Comparison of ENCODE assay signal across 17 mouse cellular contexts in genomic region chr5:139827593-139827992, GRCm38 (mm10). TPM values are rescaled to one million over a fixed set of nuclear protein-coding genes. Genes with fewer than 3 reads are reported as not detected.
DNase-seq lines count a peak whose midpoint lies in the region; ATAC-seq and TF ChIP-seq lines count a peak whose summit lies in the region.
"Had no signal": no experiment of that assay in that cellular context is flagged by ENCODE, and none has a peak within 500 bp of the region (broad histone marks: within the 10 kb centered on the region; RNA-seq: fewer than 3 reads in every experiment).

No protein-coding gene starts in this region.

- peaks cover 14% of the 10 kb centered on the region for H3K4me1 ChIP-seq in liver, adult 2 months (ENCODE audit: control insufficient read depth, insufficient read depth, low read length)
- peaks cover 13% of the 10 kb centered on the region for H3K4me1 ChIP-seq in liver, embryonic 11.5 days (replicated peaks; ENCODE audit: control insufficient read depth, insufficient read depth, low read length)
- peaks cover 15% of the 10 kb centered on the region for H3K4me1 ChIP-seq in kidney, embryonic 15.5 days

- no peak overlapping the region for H3K4me3 ChIP-seq in liver, adult 2 months (ENCODE audit: insufficient read depth, low read depth, low read length)
- H3K4me3 ChIP-seq in liver, embryonic 11.5 days (ENCODE audit: low read depth, low read length): no peak overlapping the region
- H3K4me3 ChIP-seq in kidney, embryonic 15.5 days (replicated peaks): no peak overlapping the region

- no peak for ATAC-seq in CD4-positive, CD25-positive, alpha-beta regulatory T cell, adult 4 months
- no peak for ATAC-seq in liver, embryonic 11.5 days (replicated peaks; ENCODE audit: low FRiP score)
- ATAC-seq in activated CD4-positive, CD25-positive, alpha-beta regulatory T cell, adult 4 months: no peak
- no peak for ATAC-seq in kidney, embryonic 15.5 days (replicated peaks; ENCODE audit: low FRiP score)

- no peaks in the 10 kb centered on the region for H3K27me3 ChIP-seq in liver, adult 2 months (ENCODE audit: control insufficient read depth, insufficient read depth, low read length)
- no peaks in the 10 kb centered on the region for H3K27me3 ChIP-seq in liver, embryonic 11.5 days (replicated peaks; ENCODE audit: control insufficient read depth, insufficient read depth, low read length)
- H3K27me3 ChIP-seq in kidney, embryonic 15.5 days: no peaks in the 10 kb centered on the region
- H3K27me3 ChIP-seq: lung, embryonic 15.5 days had no signal

- no peak overlapping the region for H3K9ac ChIP-seq in liver, adult 2 months (ENCODE audit: low read depth, low read length)
- no peak overlapping the region for H3K9ac ChIP-seq in liver, embryonic 11.5 days (ENCODE audit: low read depth, low read length)
- H3K9ac ChIP-seq in kidney, embryonic 15.5 days: no peak overlapping the region

- no peaks in the 10 kb centered on the region for H3K36me3 ChIP-seq in liver, adult 2 months (ENCODE audit: control insufficient read depth, insufficient read depth, low read length)
- H3K36me3 ChIP-seq in liver, embryonic 11.5 days (ENCODE audit: control insufficient read depth, insufficient read depth, low read length): peaks cover 16% of the 10 kb centered on the region
- peaks cover 22% of the 10 kb centered on the region for H3K36me3 ChIP-seq in kidney, embryonic 15.5 days

- H3K79me2 ChIP-seq in liver, adult 2 months (ENCODE audit: control insufficient read depth, insufficient read depth, low read length): peaks cover 14% of the 10 kb centered on the region; the same call in 1 of the 2 replicates

- TF ChIP-seq CTCF in liver, adult 2 months (IDR thresholded peaks at IDR 0.05; ENCODE audit: low read depth, low read length): peak; percentile 12; the same call in 1 of the 2 replicates

- peak; percentile 66 for DNase-seq in CD4-positive, CD25-positive, alpha-beta regulatory T cell, adult 2 months (ENCODE audit: low read depth, low spot score)
- DNase-seq in liver, adult 2 months (ENCODE audit: extremely low read depth, low read depth, low spot score): no peak
- DNase-seq in liver, embryonic 11.5 days (ENCODE audit: low spot score): no peak
- DNase-seq in CD4-positive helper T cell, adult 2 months (ENCODE audit: low read depth, low spot score): peak; percentile 46
- peak; percentile 72 for DNase-seq in induced T-regulatory cell, adult 2 months (ENCODE audit: low read depth)
- DNase-seq: cerebellum, adult 9-11 months; gastrocnemius, postnatal 14 days had no signal

- no peak overlapping the region; the same call in 1 of the 2 replicates for H3K4me2 ChIP-seq in liver, embryonic 11.5 days
- H3K4me2 ChIP-seq in kidney, embryonic 15.5 days: no peak overlapping the region

- H3K27ac ChIP-seq in liver, adult 2 months (replicated peaks; ENCODE audit: insufficient read depth, low read depth, low read length): no peak overlapping the region
- no peak overlapping the region for H3K27ac ChIP-seq in liver, embryonic 11.5 days (ENCODE audit: low read depth, low read length)
- H3K27ac ChIP-seq in kidney, embryonic 15.5 days: no peak overlapping the region
- H3K27ac ChIP-seq: lung, embryonic 15.5 days had no signal

- TF ChIP-seq POLR2A in liver, adult 2 months (IDR thresholded peaks at IDR 0.05; ENCODE audit: extremely low read depth, insufficient read depth, low read length): no peak

- H3K9me3 ChIP-seq in liver, embryonic 11.5 days (ENCODE audit: control insufficient read depth, low read length): no peaks in the 10 kb centered on the region
- H3K9me3 ChIP-seq in kidney, embryonic 15.5 days (replicated peaks): no peaks in the 10 kb centered on the region
- H3K9me3 ChIP-seq: forebrain, embryonic 10.5 days; lung, embryonic 15.5 days had no signal

- 97% methylated on average over 1 of the region's 1 CpGs for WGBS in liver, adult 2 months
- WGBS in liver, embryonic 11.5 days: 92% methylated on average over 1 of the region's 1 CpGs
- 88% methylated on average over 1 of the region's 1 CpGs for WGBS in kidney, embryonic 15.5 days

RNA-seq across cellular contexts. Expression of gene Psmg3, which starts 0.9 kb away (rescaled TPM):
- 10 to 100 TPM; 45.9 to 60.3 TPM for polyA plus RNA-seq in CD4-positive, CD25-positive, alpha-beta regulatory T cell, adult 4 months (2017; shearing (Covaris generic))
- total RNA-seq in liver, adult 2 months (2014; rRNA removed): 11.1 and 12.7 TPM in 2 replicates
- polyA plus RNA-seq in liver, adult 2 months (2012; rRNA removed): 28.5 and 28.8 TPM in 2 replicates
- 112 and 124 TPM in 2 replicates for polyA plus RNA-seq in liver, embryonic 11.5 days (2014; fragmentation: Nextera tagmentation; extraction: Ambion mirVana)
- 10 to 100 TPM; 46.1 to 52.5 TPM for polyA plus RNA-seq in activated CD4-positive, CD25-positive, alpha-beta regulatory T cell, adult 4 months (2017; shearing (Covaris generic))
- polyA plus RNA-seq in kidney, embryonic 15.5 days (2015; fragmentation: Nextera tagmentation; extraction: Ambion mirVana): 74.0 and 77.8 TPM in 2 replicates

RNA-seq across cellular contexts. Expression of gene Gm26938, which starts 1.4 kb away (rescaled TPM):
- not detected for polyA plus RNA-seq in CD4-positive, CD25-positive, alpha-beta regulatory T cell, adult 4 months (2017; shearing (Covaris generic))
- not detected in 2 replicates for total RNA-seq in liver, adult 2 months (2014; rRNA removed)
- polyA plus RNA-seq in liver, adult 2 months (2012; rRNA removed): not detected in 2 replicates
- not detected in 2 replicates for polyA plus RNA-seq in liver, embryonic 11.5 days (2014; fragmentation: Nextera tagmentation; extraction: Ambion mirVana)
- not detected for polyA plus RNA-seq in activated CD4-positive, CD25-positive, alpha-beta regulatory T cell, adult 4 months (2017; shearing (Covaris generic))
- polyA plus RNA-seq in kidney, embryonic 15.5 days (2015; fragmentation: Nextera tagmentation; extraction: Ambion mirVana): not detected in 2 replicates
- total RNA-seq: gastrocnemius, postnatal 14 days; left cerebral cortex, postnatal 25 days had no signal
- polyA plus RNA-seq: embryonic facial prominence, embryonic 11.5 days; heart, embryonic 14.5 days; lung, embryonic 15.5 days; small intestine, adult 2 months; testis, adult 2 months had no signal

RNA-seq across cellular contexts. Expression of gene Tmem184a, which starts 7.9 kb away (rescaled TPM):
- under 1 TPM in 1 of 2 experiments, not detected in 1; 0.18 TPM for polyA plus RNA-seq in CD4-positive, CD25-positive, alpha-beta regulatory T cell, adult 4 months (2017; shearing (Covaris generic))
- 6.5 and 9.3 TPM in 2 replicates for total RNA-seq in liver, adult 2 months (2014; rRNA removed)
- polyA plus RNA-seq in liver, adult 2 months (2012; rRNA removed): 39.2 and 45.1 TPM in 2 replicates
- 2.3 and 2.7 TPM in 2 replicates for polyA plus RNA-seq in liver, embryonic 11.5 days (2014; fragmentation: Nextera tagmentation; extraction: Ambion mirVana)
- under 1 TPM in 1 of 2 experiments, not detected in 1; 0.24 TPM for polyA plus RNA-seq in activated CD4-positive, CD25-positive, alpha-beta regulatory T cell, adult 4 months (2017; shearing (Covaris generic))
- polyA plus RNA-seq in kidney, embryonic 15.5 days (2015; fragmentation: Nextera tagmentation; extraction: Ambion mirVana): 5.8 and 7.2 TPM in 2 replicates

RNA-seq across cellular contexts. Expression of gene Mafk, which starts 36.3 kb away (rescaled TPM):
- polyA plus RNA-seq in CD4-positive, CD25-positive, alpha-beta regulatory T cell, adult 4 months (2017; shearing (Covaris generic)): 10 to 100 TPM; 13.6 to 17.2 TPM
- 11.5 and 12.5 TPM in 2 replicates for total RNA-seq in liver, adult 2 months (2014; rRNA removed)
- 6.3 and 7.0 TPM in 2 replicates for polyA plus RNA-seq in liver, adult 2 months (2012; rRNA removed)
- polyA plus RNA-seq in liver, embryonic 11.5 days (2014; fragmentation: Nextera tagmentation; extraction: Ambion mirVana): 30.4 and 35.1 TPM in 2 replicates
- polyA plus RNA-seq in activated CD4-positive, CD25-positive, alpha-beta regulatory T cell, adult 4 months (2017; shearing (Covaris generic)): 10 to 100 TPM; 10.4 to 16.7 TPM
- 10.6 and 11.1 TPM in 2 replicates for polyA plus RNA-seq in kidney, embryonic 15.5 days (2015; fragmentation: Nextera tagmentation; extraction: Ambion mirVana)

RNA-seq across cellular contexts. Expression of gene Ints1, which starts 52.1 kb away (rescaled TPM):
- polyA plus RNA-seq in CD4-positive, CD25-positive, alpha-beta regulatory T cell, adult 4 months (2017; shearing (Covaris generic)): 10 to 100 TPM in 1 of 2 experiments, 1 to 10 TPM in 1; 8.8 to 18.3 TPM
- total RNA-seq in liver, adult 2 months (2014; rRNA removed): 10.0 and 14.2 TPM in 2 replicates
- polyA plus RNA-seq in liver, adult 2 months (2012; rRNA removed): 23.1 and 25.2 TPM in 2 replicates
- polyA plus RNA-seq in liver, embryonic 11.5 days (2014; fragmentation: Nextera tagmentation; extraction: Ambion mirVana): 34.9 TPM in 2 replicates
- polyA plus RNA-seq in activated CD4-positive, CD25-positive, alpha-beta regulatory T cell, adult 4 months (2017; shearing (Covaris generic)): 10 to 100 TPM; 15.6 to 16.7 TPM
- polyA plus RNA-seq in kidney, embryonic 15.5 days (2015; fragmentation: Nextera tagmentation; extraction: Ambion mirVana): 26.1 and 27.7 TPM in 2 replicates

Comparison
In these comparisons a context has a peak if more than half of its experiments do, and no peak if none do; other contexts are left out.
1. DNase-seq: peak in CD4-positive, CD25-positive, alpha-beta regulatory T cell, adult 2 months (single experiment), CD4-positive helper T cell, adult 2 months (single experiment) and induced T-regulatory cell, adult 2 months (single experiment); none in liver, adult 2 months (single experiment) and liver, embryonic 11.5 days (single experiment).